ENCODE assay signal across 8 mouse cellular contexts in the genomic region with DNA sequence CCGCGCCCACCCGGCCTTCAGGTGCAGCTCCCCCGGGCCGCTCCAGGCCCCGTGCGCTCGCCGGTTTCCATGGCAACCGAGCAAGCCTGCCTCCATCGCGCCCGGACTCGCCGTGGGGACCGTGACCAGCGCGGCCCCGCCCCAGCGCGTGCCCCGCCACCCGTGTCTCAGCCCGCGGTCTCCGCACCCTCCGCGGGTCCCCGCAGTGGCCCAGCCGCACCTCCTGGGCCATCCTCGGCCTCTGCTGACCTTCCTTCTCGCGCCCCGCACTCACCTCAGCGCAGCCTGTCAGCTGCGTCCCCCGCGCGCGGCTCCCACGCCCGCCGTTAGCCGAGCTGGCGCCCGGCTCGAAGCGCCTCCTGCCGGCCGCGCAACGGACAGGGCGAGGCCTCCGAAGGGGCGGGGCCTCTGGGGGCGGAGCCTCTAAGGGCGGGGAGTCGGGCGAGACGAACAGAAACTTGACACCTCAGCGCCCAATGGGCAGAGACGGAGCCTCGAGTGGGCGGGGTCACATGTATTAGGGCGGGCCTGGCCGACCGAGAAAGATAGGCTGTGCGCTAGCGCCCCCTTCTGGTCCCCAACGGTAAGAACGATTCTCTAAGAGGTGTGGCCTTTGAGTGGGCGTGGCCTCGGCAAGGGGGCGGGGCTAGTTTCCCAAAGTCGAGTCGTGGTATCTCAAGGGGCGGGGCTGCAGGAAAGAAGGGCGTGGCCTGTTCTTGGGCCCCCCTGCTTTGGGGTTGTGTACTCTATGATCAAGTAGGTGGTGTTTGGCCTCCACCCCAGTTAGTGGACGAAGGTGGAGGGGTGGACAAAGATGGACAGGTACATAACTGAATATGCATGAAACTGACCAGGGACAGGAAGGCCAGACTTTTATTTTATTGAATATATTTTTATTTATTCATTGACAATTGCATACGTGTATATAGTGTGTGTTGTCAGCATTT. TPM values are rescaled to one million over a fixed set of nuclear protein-coding genes. Genes with fewer than 3 reads are reported as not detected.
DNase-seq lines count a peak whose midpoint lies in the region; ATAC-seq lines count a peak whose summit lies in the region.

A gene (minus strand): TSS at position 393 of the 947 bp plus-strand sequence.

- peak within 1 kb of the TSS; percentile 63 for H3K4me3 ChIP-seq in embryonic facial prominence, embryonic 10.5 days
- peak within 1 kb of the TSS; percentile 68 for H3K4me3 ChIP-seq in intestine, embryonic 16.5 days (ENCODE audit: low read length)
- peak within 1 kb of the TSS; percentile 83 for H3K4me3 ChIP-seq in midbrain, embryonic 10.5 days

- no peaks in the 10 kb centered on the region for H3K36me3 ChIP-seq in embryonic facial prominence, embryonic 10.5 days (replicated peaks)
- H3K36me3 ChIP-seq in intestine, embryonic 16.5 days (ENCODE audit: control insufficient read depth, insufficient read depth, low read length) = no peaks in the 10 kb centered on the region
- no peaks in the 10 kb centered on the region for H3K36me3 ChIP-seq in midbrain, embryonic 10.5 days

- DNase-seq in adrenal gland, postnatal 14 days = peak; percentile 99
- peak; percentile 97 for DNase-seq in embryonic facial prominence, embryonic 10.5 days (ENCODE audit: low spot score)
- DNase-seq in gastrocnemius, postnatal 4 days (ENCODE audit: low spot score in 2 of 2) = peak; percentile 97 to 98
- peak; percentile 99 for DNase-seq in left cerebral cortex, postnatal 25 days (ENCODE audit: low spot score in 2 of 2)
- peak; percentile 98 for DNase-seq in midbrain, embryonic 10.5 days (ENCODE audit: low spot score)
- peak; percentile 99 for DNase-seq in right cerebral cortex, postnatal 4 days
- DNase-seq in yolk sac, embryonic 10.5 days (ENCODE audit: low spot score) = peak; percentile 93

- intact Hi-C loops in left cerebral cortex, postnatal 25 days (cut with DNase I) = loop anchor here (1.0 to 2.0 kb wide), 2 partner anchors 49 to 72 kb away; no protein-coding TSS in a partner anchor

- ATAC-seq in intestine, embryonic 16.5 days = peak; percentile 95

- H3K4me1 ChIP-seq in embryonic facial prominence, embryonic 10.5 days = peaks cover 36% of the 10 kb centered on the region
- H3K4me1 ChIP-seq in intestine, embryonic 16.5 days (ENCODE audit: control insufficient read depth, insufficient read depth, low read length) = peaks cover 7% of the 10 kb centered on the region; the same call in 1 of the 2 replicates
- peaks cover 37% of the 10 kb centered on the region for H3K4me1 ChIP-seq in midbrain, embryonic 10.5 days

- H3K4me2 ChIP-seq in intestine, embryonic 16.5 days (ENCODE audit: low read depth, low read length) = peak within 1 kb of the TSS; percentile 100

- peak within 1 kb of the TSS; percentile 74 for H3K9ac ChIP-seq in intestine, embryonic 16.5 days (ENCODE audit: low read depth, low read length)

- WGBS in embryonic facial prominence, embryonic 10.5 days = 2% methylated on average over 80 of the region's 80 CpGs
- WGBS in intestine, embryonic 16.5 days = 2% methylated on average over 77 of the region's 80 CpGs
- WGBS in midbrain, embryonic 10.5 days = 2% methylated on average over 80 of the region's 80 CpGs

- peaks cover 19% of the 10 kb centered on the region for H3K27me3 ChIP-seq in embryonic facial prominence, embryonic 10.5 days (replicated peaks; ENCODE audit: low read depth, poor library complexity, severe bottlenecking)
- H3K27me3 ChIP-seq in intestine, embryonic 16.5 days (replicated peaks; ENCODE audit: control insufficient read depth, insufficient read depth, low read length) = peaks cover 4% of the 10 kb centered on the region
- peaks cover 23% of the 10 kb centered on the region for H3K27me3 ChIP-seq in midbrain, embryonic 10.5 days (ENCODE audit: low read depth, poor library complexity, severe bottlenecking)

- H3K27ac ChIP-seq in embryonic facial prominence, embryonic 10.5 days (replicated peaks) = peak within 1 kb of the TSS; percentile 70
- no peak within 1 kb of the TSS for H3K27ac ChIP-seq in intestine, embryonic 16.5 days (ENCODE audit: low read length)
- H3K27ac ChIP-seq in midbrain, embryonic 10.5 days (replicated peaks) = peak within 1 kb of the TSS; percentile 85

- no peaks in the 10 kb centered on the region for H3K9me3 ChIP-seq in embryonic facial prominence, embryonic 10.5 days
- H3K9me3 ChIP-seq in intestine, embryonic 16.5 days (ENCODE audit: control insufficient read depth, low read length) = no peaks in the 10 kb centered on the region
- H3K9me3 ChIP-seq in midbrain, embryonic 10.5 days (replicated peaks) = no peaks in the 10 kb centered on the region

RNA-seq across cellular contexts. Expression of the gene that starts here (rescaled TPM):
- 8.1 and 8.7 TPM in 2 replicates for total RNA-seq in adrenal gland, postnatal 14 days (2021)
- polyA plus RNA-seq in embryonic facial prominence, embryonic 10.5 days (2016; fragmentation: Nextera tagmentation; extraction: Ambion mirVana) = 4.3 and 5.1 TPM in 2 replicates
- 1 to 10 TPM; 7.2 to 7.9 TPM for total RNA-seq in gastrocnemius, postnatal 4 days (2021)
- 1.6 and 2.2 TPM in 2 replicates for polyA plus RNA-seq in intestine, embryonic 16.5 days (2015; fragmentation: Nextera tagmentation; extraction: Ambion mirVana)
- total RNA-seq in left cerebral cortex, postnatal 25 days (2021) = 10 to 100 TPM; 18.1 to 21.0 TPM
- 4.9 and 6.1 TPM in 2 replicates for polyA plus RNA-seq in midbrain, embryonic 10.5 days (2016; fragmentation: Nextera tagmentation; extraction: Ambion mirVana)
